Mouse (Mus musculus): Measurements from ENCODE around the gene Ptgis. TPM values are rescaled to one million over a fixed set of nuclear protein-coding genes. Genes with fewer than 3 reads are reported as not detected.
"Not testable (repeated sequence)": the region's sequence is repeated elsewhere in the genome, so short reads cannot be mapped to it uniquely, and the experiment has no call there.

Gene Ptgis
- polyA plus RNA-seq, 1 experiment from 2014 or later = 21.6 TPM

DNA sequence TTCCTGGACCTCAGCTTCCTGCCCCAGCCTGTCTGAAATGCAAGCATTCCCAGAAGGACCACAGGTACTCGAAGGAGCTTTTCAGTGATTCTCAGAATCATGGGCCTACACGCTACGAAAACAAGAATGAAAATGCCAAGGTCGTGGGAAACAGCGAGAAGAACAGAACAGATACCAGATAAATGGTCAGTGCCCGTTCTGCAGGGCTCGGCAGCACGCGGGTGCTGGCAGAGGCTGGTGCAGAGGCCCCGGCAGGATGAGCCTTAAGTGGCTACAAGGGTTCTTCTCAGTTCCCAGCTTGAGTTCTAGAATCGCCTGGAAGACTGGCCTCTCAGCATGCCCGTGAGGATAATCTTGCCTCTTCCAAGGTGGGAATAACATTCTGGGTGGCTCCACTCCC is 26.7 kb downstream of the Ptgis start:
- H3K36me3 ChIP-seq (ENCODE audit: control insufficient read depth, insufficient read depth, low read length) = no peaks in the 10 kb centered on the region
- H3K9me3 ChIP-seq (replicated peaks; ENCODE audit: control insufficient read depth, low read length) = no peaks in the 10 kb centered on the region
- 0 out of 2 replicates have a peak, but pooled peaks cover 6% of the 10 kb centered on the region for H3K4me1 ChIP-seq (ENCODE audit: control insufficient read depth, insufficient read depth, low read length)
- H3K9ac ChIP-seq (ENCODE audit: low read depth, low read length) = no peak overlapping the region
- 90% methylated on average over 12 of the region's 12 CpGs for WGBS (ENCODE audit: insufficient replicate concordance)
- no peak for ATAC-seq (replicated peaks; ENCODE audit: insufficient number of reproducible peaks, low FRiP score, low TSS enrichment)
- H3K27me3 ChIP-seq (ENCODE audit: control insufficient read depth, insufficient read depth, low read length) = no peaks in the 10 kb centered on the region
- H3K4me3 ChIP-seq (ENCODE audit: low read depth, low read length) = no peak overlapping the region
- no peak overlapping the region for H3K4me2 ChIP-seq
- no peak overlapping the region for H3K27ac ChIP-seq (ENCODE audit: low read depth, low read length)

DNA sequence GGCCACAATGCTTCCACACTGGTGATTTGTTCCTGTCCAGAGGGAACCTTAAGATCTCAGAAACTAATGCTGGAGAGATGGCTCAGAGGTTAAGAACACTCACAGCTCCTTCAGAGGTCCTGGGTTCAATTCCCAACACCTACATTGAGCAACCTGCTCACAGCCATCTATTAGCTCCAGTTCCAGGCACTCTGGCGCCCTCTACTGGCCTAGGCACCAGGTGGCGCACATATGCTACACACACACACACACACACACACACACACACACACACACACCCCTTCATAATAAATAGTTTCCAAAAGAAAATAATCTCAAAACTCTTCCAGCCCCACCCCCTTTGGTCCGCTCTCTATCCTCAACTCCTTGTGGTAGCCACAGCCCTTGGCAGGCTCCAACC is 27.3 kb downstream of the Ptgis start:
- no peak for ATAC-seq (replicated peaks; ENCODE audit: insufficient number of reproducible peaks, low FRiP score, low TSS enrichment)
- Histone ChIP-seq H3K27ac (ENCODE audit: low read depth, low read length) (no peak overlapping the region), H3K27me3 (ENCODE audit: control insufficient read depth, insufficient read depth, low read length) (no peaks in the 10 kb centered on the region), H3K4me3 (ENCODE audit: low read depth, low read length) (no peak overlapping the region), H3K9me3 (replicated peaks; ENCODE audit: control insufficient read depth, low read length) (no peaks in the 10 kb centered on the region), H3K4me2 (no peak overlapping the region), H3K9ac (ENCODE audit: low read depth, low read length) (no peak overlapping the region), H3K36me3 (ENCODE audit: control insufficient read depth, insufficient read depth, low read length) (no peaks in the 10 kb centered on the region), H3K4me1 (ENCODE audit: control insufficient read depth, insufficient read depth, low read length) (0 out of 2 replicates have a peak, but pooled peaks cover 6% of the 10 kb centered on the region)
- WGBS (ENCODE audit: insufficient replicate concordance) = 93% methylated on average over 3 of the region's 3 CpGs

DNA sequence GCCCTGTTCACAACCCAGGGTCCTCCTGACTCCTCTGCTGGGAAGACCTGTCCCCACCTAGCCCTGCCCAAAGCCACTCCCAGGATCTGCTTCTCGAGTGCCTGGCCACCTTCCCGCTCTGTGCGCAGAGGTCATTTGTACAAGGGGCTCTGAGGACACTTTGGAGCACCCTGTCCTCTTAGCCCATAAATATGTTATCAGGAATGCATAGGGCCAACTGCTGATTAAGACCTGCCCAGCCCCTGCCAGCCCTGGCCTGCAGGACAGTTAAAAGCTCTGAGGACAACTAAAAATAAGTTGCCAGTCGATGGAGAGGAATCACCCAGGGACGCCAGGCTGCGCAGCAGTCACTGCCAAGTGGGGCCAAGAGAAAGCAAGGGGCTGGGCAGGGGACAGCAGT is 27.9 kb downstream of the Ptgis start:
- no peak overlapping the region for H3K4me2 ChIP-seq
- H3K36me3 ChIP-seq (ENCODE audit: control insufficient read depth, insufficient read depth, low read length) = no peaks in the 10 kb centered on the region
- H3K27ac ChIP-seq (ENCODE audit: low read depth, low read length) = no peak overlapping the region
- no peak for ATAC-seq (replicated peaks; ENCODE audit: insufficient number of reproducible peaks, low FRiP score, low TSS enrichment)
- no peaks in the 10 kb centered on the region for H3K9me3 ChIP-seq (replicated peaks; ENCODE audit: control insufficient read depth, low read length)
- WGBS (ENCODE audit: insufficient replicate concordance) = 61% methylated on average over 6 of the region's 6 CpGs
- H3K27me3 ChIP-seq (ENCODE audit: control insufficient read depth, insufficient read depth, low read length) = no peaks in the 10 kb centered on the region
- H3K4me3 ChIP-seq (ENCODE audit: low read depth, low read length) = no peak overlapping the region
- H3K4me1 ChIP-seq (ENCODE audit: control insufficient read depth, insufficient read depth, low read length) = 0 out of 2 replicates have a peak, but pooled peaks cover 6% of the 10 kb centered on the region
- H3K9ac ChIP-seq (ENCODE audit: low read depth, low read length) = no peak overlapping the region

DNA sequence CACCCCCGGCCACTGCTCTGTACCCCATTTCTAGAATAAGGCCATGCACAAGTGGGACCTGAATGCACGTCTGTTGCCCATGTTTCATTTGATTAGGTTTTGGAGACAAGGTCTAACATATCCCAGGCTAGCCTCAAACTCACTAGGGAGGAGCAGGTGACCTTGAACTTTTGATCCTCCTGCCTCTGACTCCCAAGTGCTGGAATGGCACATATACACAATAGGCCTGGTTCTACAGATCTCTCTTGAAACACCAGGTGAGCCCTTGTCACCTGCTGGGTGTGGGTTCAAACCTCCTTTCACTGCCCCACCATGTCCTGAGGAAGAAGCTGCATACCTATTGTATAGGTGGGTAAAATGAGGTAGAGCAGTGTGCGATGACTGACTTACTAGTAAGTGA is 28.3 kb downstream of the Ptgis start:
- Histone ChIP-seq H3K4me3 (ENCODE audit: low read depth, low read length) (no peak overlapping the region), H3K4me2 (no peak overlapping the region), H3K9ac (ENCODE audit: low read depth, low read length) (no peak overlapping the region), H3K27ac (ENCODE audit: low read depth, low read length) (no peak overlapping the region), H3K36me3 (ENCODE audit: control insufficient read depth, insufficient read depth, low read length) (no peaks in the 10 kb centered on the region), H3K27me3 (ENCODE audit: control insufficient read depth, insufficient read depth, low read length) (no peaks in the 10 kb centered on the region), H3K9me3 (replicated peaks; ENCODE audit: control insufficient read depth, low read length) (no peaks in the 10 kb centered on the region), H3K4me1 (ENCODE audit: control insufficient read depth, insufficient read depth, low read length) (0 out of 2 replicates have a peak, but pooled peaks cover 6% of the 10 kb centered on the region)
- 92% methylated on average over 3 of the region's 3 CpGs for WGBS (ENCODE audit: insufficient replicate concordance)
- ATAC-seq (replicated peaks; ENCODE audit: insufficient number of reproducible peaks, low FRiP score, low TSS enrichment) = no peak

DNA sequence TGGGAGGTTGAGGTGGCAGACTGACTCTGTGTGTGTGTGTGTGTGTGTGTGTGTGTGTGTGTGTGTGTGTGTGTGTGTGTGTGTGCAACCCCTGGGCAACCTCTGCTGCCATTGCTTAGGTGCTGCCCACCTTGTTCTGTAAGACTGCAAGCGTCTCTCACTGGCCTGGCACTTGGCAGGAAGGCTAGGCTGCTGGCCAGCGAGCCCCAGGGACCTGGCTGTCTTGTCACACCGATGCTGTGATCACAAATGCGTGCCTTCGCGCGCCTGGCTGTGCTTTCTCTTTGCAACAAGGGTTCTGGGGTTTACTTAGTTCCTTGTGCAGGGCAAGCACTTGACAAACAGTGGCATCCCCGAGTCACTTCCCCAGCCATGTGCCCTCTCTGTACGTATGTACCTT is 30.5 kb downstream of the Ptgis start:
- H3K9me3 ChIP-seq (replicated peaks; ENCODE audit: control insufficient read depth, low read length) = no peaks in the 10 kb centered on the region
- no peaks in the 10 kb centered on the region for H3K27me3 ChIP-seq (ENCODE audit: control insufficient read depth, insufficient read depth, low read length)
- no peaks in the 10 kb centered on the region for H3K36me3 ChIP-seq (ENCODE audit: control insufficient read depth, insufficient read depth, low read length)
- no peak overlapping the region for H3K9ac ChIP-seq (ENCODE audit: low read depth, low read length)
- no peak overlapping the region for H3K4me2 ChIP-seq
- H3K4me3 ChIP-seq (ENCODE audit: low read depth, low read length) = no peak overlapping the region
- ATAC-seq (replicated peaks; ENCODE audit: insufficient number of reproducible peaks, low FRiP score, low TSS enrichment) = no peak
- WGBS (ENCODE audit: insufficient replicate concordance) = 76% methylated on average over 9 of the region's 9 CpGs
- 0 out of 2 replicates have a peak, but pooled peaks cover 6% of the 10 kb centered on the region for H3K4me1 ChIP-seq (ENCODE audit: control insufficient read depth, insufficient read depth, low read length)
- no peak overlapping the region for H3K27ac ChIP-seq (ENCODE audit: low read depth, low read length)

DNA sequence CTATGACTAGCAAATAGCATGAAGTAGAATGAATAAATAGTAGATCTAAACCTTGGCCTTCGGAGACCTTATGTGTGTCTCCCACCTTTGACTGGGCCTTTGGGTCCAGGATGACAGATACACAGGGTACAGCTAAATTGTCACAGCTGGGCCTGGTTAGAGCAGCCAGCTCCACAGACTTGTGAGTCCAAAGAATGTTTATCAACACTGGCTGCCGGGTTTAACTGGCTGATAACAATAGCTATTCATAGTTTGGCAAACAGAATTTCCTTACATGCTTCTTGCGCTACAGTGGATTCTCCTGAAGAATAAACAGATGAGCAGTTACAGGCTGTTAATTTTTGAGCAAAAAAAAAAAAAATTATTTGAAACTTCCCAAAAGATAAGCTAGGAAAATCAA is 31.4 kb downstream of the Ptgis start:
- no peak for ATAC-seq (replicated peaks; ENCODE audit: insufficient number of reproducible peaks, low FRiP score, low TSS enrichment)
- no peak overlapping the region for H3K4me2 ChIP-seq
- H3K9ac ChIP-seq (ENCODE audit: low read depth, low read length) = no peak overlapping the region
- H3K27me3 ChIP-seq (ENCODE audit: control insufficient read depth, insufficient read depth, low read length) = no peaks in the 10 kb centered on the region
- 47% methylated on average over 3 of the region's 3 CpGs for WGBS (ENCODE audit: insufficient replicate concordance)
- H3K9me3 ChIP-seq (replicated peaks; ENCODE audit: control insufficient read depth, low read length) = no peaks in the 10 kb centered on the region
- H3K36me3 ChIP-seq (ENCODE audit: control insufficient read depth, insufficient read depth, low read length) = no peaks in the 10 kb centered on the region
- 0 out of 2 replicates have a peak, but pooled peaks cover 6% of the 10 kb centered on the region for H3K4me1 ChIP-seq (ENCODE audit: control insufficient read depth, insufficient read depth, low read length)
- H3K27ac ChIP-seq (ENCODE audit: low read depth, low read length) = no peak overlapping the region
- H3K4me3 ChIP-seq (ENCODE audit: low read depth, low read length) = no peak overlapping the region

DNA sequence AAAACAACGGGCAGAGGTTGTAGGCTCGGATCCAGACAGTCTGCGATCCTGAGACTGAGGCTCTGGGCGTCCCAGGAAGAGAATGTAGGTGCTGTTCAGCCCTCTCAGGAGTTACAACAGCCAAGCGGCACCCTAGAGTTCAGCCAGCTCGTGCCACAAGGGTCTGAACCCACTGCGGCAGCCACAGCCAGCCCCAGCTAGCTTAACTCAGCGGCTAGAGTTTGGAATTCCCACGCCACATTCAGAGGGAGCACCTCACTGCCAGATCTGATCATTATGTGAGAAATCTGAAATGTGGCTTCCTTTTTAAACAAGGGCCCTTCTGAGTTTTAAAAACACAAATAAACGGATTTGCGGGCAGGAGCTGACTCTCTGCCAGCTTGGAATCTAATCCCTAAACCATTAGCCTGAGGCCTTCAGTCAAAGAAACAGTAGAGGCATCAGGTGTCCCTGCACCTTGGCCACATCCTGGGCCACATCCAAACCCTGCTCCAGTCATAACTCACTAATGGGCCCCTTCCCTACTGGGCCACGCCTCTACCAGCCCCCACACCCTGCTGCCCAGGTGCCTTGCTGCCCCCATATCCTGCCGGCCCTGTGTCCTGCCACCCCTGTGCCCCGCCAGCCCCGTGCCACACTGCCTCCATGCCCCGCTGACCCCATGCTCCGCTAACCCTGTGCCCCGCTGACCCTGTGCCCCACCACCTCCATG is 34.3 kb downstream of the Ptgis start:
- Histone ChIP-seq H3K9me3 (replicated peaks; ENCODE audit: control insufficient read depth, low read length) (no peaks in the 10 kb centered on the region), H3K9ac (ENCODE audit: low read depth, low read length) (no peak overlapping the region), H3K27ac (ENCODE audit: low read depth, low read length) (no peak overlapping the region), H3K4me1 (ENCODE audit: control insufficient read depth, insufficient read depth, low read length) (no peaks in the 10 kb centered on the region; the same call in 1 of the 2 replicates), H3K36me3 (ENCODE audit: control insufficient read depth, insufficient read depth, low read length) (no peaks in the 10 kb centered on the region), H3K4me2 (no peak overlapping the region), H3K27me3 (ENCODE audit: control insufficient read depth, insufficient read depth, low read length) (no peaks in the 10 kb centered on the region), H3K4me3 (ENCODE audit: low read depth, low read length) (no peak overlapping the region)
- ATAC-seq (replicated peaks; ENCODE audit: insufficient number of reproducible peaks, low FRiP score, low TSS enrichment) = 0 out of 2 replicates have a peak, but pooled peaks have one; percentile 17
- 85% methylated on average over 18 of the region's 18 CpGs for WGBS (ENCODE audit: insufficient replicate concordance)

DNA sequence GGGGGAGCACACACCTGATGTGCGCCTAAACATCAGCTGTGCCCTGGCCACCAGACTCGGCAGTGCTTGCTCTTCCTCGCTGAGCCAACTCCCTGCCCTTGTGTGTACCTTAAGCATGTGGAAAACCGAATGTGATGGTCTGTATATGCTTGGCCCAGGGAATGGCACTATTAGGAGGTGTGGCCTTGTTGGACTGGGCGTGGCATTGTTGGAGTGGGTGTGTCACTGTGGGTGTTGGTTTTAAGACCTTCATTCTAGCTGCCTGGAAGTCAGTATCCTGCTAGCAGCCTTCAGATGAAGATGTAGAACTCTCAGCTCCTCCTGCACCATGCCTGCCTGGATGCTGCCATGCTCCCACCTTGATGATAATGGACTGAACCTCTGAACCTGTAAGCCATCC is 35.7 kb downstream of the Ptgis start:
- not testable (repeated sequence) for H3K9me3 ChIP-seq (replicated peaks; ENCODE audit: control insufficient read depth, low read length); H3K9ac ChIP-seq (ENCODE audit: low read depth, low read length); ATAC-seq (replicated peaks; ENCODE audit: insufficient number of reproducible peaks, low FRiP score, low TSS enrichment); H3K27ac ChIP-seq (ENCODE audit: low read depth, low read length); H3K4me3 ChIP-seq (ENCODE audit: low read depth, low read length); H3K27me3 ChIP-seq (ENCODE audit: control insufficient read depth, insufficient read depth, low read length); H3K4me2 ChIP-seq; H3K36me3 ChIP-seq (ENCODE audit: control insufficient read depth, insufficient read depth, low read length); H3K4me1 ChIP-seq (ENCODE audit: control insufficient read depth, insufficient read depth, low read length)
- WGBS (ENCODE audit: insufficient replicate concordance) = 82% methylated on average over 5 of the region's 5 CpGs

Data from heart, embryonic 11.5 days (tissue).